Mouse (Mus musculus) intestine, embryonic 15.5 days (tissue): ENCODE measurements around the gene Arhgef39. TPM values are rescaled to one million over a fixed set of nuclear protein-coding genes. Genes with fewer than 3 reads are reported as not detected.

Experiments used
- ATAC-seq: fragments of 200-750 bp; cut with Nextera tagmentation; 2 replicates; pipeline ENCODE4 v1.8.0; 2017; ENCODE audit warnings: moderate TSS enrichment, moderate library complexity
- H3K27ac ChIP-seq: fragments of 300-500 bp; sonication (generic); 2 replicates; pipeline ENCODE4 v1.5.1; 2015; ENCODE audit warnings: mild to moderate bottlenecking, inconsistent platforms
- H3K27me3 ChIP-seq: fragments of 300-500 bp; sonication (generic); replicated peaks from 2 replicates; pipeline ENCODE4 v1.6.1; 2015; ENCODE audit warnings: inconsistent platforms
- H3K36me3 ChIP-seq: fragments of 300-500 bp; sonication (generic); 2 replicates; pipeline ENCODE4 v1.6.1; 2015; ENCODE audit warnings: inconsistent platforms
- H3K4me1 ChIP-seq: fragments of 300-500 bp; sonication (generic); replicated peaks from 2 replicates; pipeline ENCODE4 v1.6.1; 2015; ENCODE audit warnings: inconsistent platforms
- H3K4me2 ChIP-seq: fragments of 300-500 bp; sonication (generic); replicated peaks from 2 replicates; pipeline ENCODE4 v1.6.1; 2015; ENCODE audit warnings: mild to moderate bottlenecking, inconsistent platforms
- H3K4me3 ChIP-seq: fragments of 300-500 bp; sonication (generic); replicated peaks from 2 replicates; pipeline ENCODE4 v1.5.1; 2015; ENCODE audit warnings: inconsistent platforms
- H3K9ac ChIP-seq: fragments of 300-500 bp; sonication (generic); 2 replicates; pipeline ENCODE4 v1.6.1; 2015; ENCODE audit warnings: inconsistent platforms
- H3K9me3 ChIP-seq: fragments of 300-500 bp; sonication (generic); 2 replicates; pipeline ENCODE4 v1.6.1; 2016; ENCODE audit warnings: inconsistent platforms
- WGBS: fragments of 180-500 bp; shearing (Covaris S2); methylation state at CpG from one replicate; pipeline ENCODE4 v1.1.7; 2015; 5-methylcytosine and 5-hydroxymethylcytosine counted together
- polyA plus RNA-seq: library from polyadenylated mRNA; unstranded; fragments of >200 nt; fragmentation: Nextera tagmentation; extraction: Ambion mirVana; gene quantifications from 2 replicates; pipeline ENCODE4 v1.2.1, GENCODE M21; 2015

Arhgef39 gene
- polyA plus RNA-seq, 1 experiment from 2014 or later = 45.2 TPM

DNA sequence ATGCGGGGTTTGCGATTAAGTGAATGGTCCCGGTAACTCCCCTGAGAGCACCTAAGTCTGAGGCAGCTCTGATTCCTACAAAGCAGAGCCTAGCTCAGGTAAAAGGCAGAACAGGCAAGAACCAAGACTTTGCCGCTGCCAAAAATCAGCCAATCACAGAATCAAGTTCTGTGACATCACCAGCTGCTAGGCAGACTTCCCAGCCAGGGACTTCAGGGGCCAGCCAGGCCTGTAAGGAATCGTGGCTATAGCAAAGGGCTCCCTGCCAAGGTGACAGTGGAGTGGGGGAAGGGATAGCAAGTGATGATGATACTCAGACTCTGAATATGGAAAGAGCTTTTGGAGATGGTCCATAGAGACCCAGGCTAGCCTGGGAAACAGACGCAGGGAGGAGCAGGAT, 20.5 kb upstream of the Arhgef39 start:
- H3K36me3 ChIP-seq = peaks cover 8% of the 10 kb centered on the region
- peaks cover 5% of the 10 kb centered on the region for H3K27me3 ChIP-seq
- peaks cover 31% of the 10 kb centered on the region for H3K4me1 ChIP-seq
- H3K9ac ChIP-seq = 0 out of 2 replicates have a peak overlapping the region, but pooled peaks have one; percentile 1
- 13% methylated on average over 6 of the region's 6 CpGs for WGBS
- peak overlapping the region; percentile 83 for H3K4me2 ChIP-seq
- ATAC-seq = peak; percentile 21; the same call in 1 of the 2 replicates
- H3K9me3 ChIP-seq = no peaks in the 10 kb centered on the region
- peak overlapping the region; percentile 7; the same call in 1 of the 2 replicates for H3K4me3 ChIP-seq
- H3K27ac ChIP-seq = no peak overlapping the region

- peak overlapping the region; percentile 83 for H3K4me2 ChIP-seq
- no peak overlapping the region for H3K27ac ChIP-seq
- peaks cover 5% of the 10 kb centered on the region for H3K27me3 ChIP-seq
- H3K9ac ChIP-seq = peak overlapping the region; percentile 1; the same call in 1 of the 2 replicates
- H3K9me3 ChIP-seq = no peaks in the 10 kb centered on the region
- no peak for ATAC-seq
- peaks cover 31% of the 10 kb centered on the region for H3K4me1 ChIP-seq
- H3K36me3 ChIP-seq = peaks cover 8% of the 10 kb centered on the region
- WGBS = 37% methylated on average over 10 of the region's 10 CpGs
- peak overlapping the region; percentile 7; the same call in 1 of the 2 replicates for H3K4me3 ChIP-seq
Measured at GRCm38 (mm10) chr4:43519551-43519950, 20.1 kb upstream of the Arhgef39 start.

- H3K4me3 ChIP-seq = no peak overlapping the region
- 59% methylated on average over 11 of the region's 11 CpGs for WGBS
- peaks cover 8% of the 10 kb centered on the region for H3K36me3 ChIP-seq
- H3K27ac ChIP-seq = no peak overlapping the region
- peaks cover 12% of the 10 kb centered on the region for H3K4me1 ChIP-seq
- no peak overlapping the region for H3K9ac ChIP-seq
- peaks cover 5% of the 10 kb centered on the region; the same call in 1 of the 2 replicates for H3K27me3 ChIP-seq
- H3K4me2 ChIP-seq = no peak overlapping the region
- no peaks in the 10 kb centered on the region for H3K9me3 ChIP-seq
- ATAC-seq = peak; percentile 48
Measured at GRCm38 (mm10) chr4:43515764-43516708, 16.5 kb upstream of the Arhgef39 start.

DNA sequence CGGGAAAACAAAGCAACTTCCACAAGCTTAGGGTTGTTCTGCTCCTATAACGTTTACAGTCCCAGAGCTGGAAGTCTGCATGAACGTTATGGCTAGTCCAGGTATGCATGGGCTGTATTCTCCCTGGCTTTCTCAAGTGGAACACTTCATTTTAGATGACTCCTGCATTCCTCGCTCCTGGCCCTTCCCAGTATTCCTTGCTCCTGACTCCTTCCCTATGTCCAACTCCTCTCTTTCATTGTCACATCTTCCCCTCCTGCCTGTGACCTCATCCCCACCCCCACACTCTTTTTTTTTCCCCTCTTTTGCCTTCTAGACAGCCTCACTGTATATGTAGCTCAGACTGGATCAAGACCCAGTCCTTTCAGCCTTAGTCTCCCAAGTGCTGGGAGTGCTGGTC, 14.3 kb upstream of the Arhgef39 start:
- no peak overlapping the region for H3K4me2 ChIP-seq
- H3K9ac ChIP-seq = no peak overlapping the region
- H3K4me3 ChIP-seq = no peak overlapping the region
- H3K36me3 ChIP-seq = peaks cover 4% of the 10 kb centered on the region
- ATAC-seq = no peak
- H3K4me1 ChIP-seq = peaks cover 7% of the 10 kb centered on the region
- WGBS = 70% methylated on average over 4 of the region's 4 CpGs
- H3K9me3 ChIP-seq = no peaks in the 10 kb centered on the region
- no peak overlapping the region for H3K27ac ChIP-seq
- H3K27me3 ChIP-seq = no peaks in the 10 kb centered on the region

DNA sequence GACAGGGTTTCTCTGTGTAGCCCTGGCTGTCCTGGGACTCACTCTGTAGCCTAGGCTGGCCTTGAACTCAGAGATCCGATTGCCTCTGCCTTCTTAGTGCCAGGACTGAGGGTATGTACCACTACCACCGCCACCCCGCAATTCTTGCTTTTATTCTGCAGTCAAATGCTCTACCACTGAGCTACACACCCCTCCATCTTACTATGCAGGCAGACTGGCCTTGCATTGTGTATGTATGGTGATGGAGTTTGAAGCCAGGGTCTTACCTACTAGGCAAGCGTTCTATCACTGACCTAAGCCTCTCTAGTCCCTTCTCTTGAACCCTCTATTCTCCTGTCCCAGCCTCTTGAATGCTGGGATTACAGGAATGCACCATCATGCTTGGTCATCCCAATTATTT, 13.8 kb upstream of the Arhgef39 start:
- H3K27me3 ChIP-seq = no peaks in the 10 kb centered on the region
- WGBS = 80% methylated on average over 4 of the region's 4 CpGs
- H3K36me3 ChIP-seq = peaks cover 4% of the 10 kb centered on the region
- H3K9ac ChIP-seq = no peak overlapping the region
- no peak overlapping the region for H3K4me2 ChIP-seq
- no peak overlapping the region for H3K4me3 ChIP-seq
- H3K4me1 ChIP-seq = peaks cover 11% of the 10 kb centered on the region
- H3K9me3 ChIP-seq = no peaks in the 10 kb centered on the region
- ATAC-seq = no peak
- H3K27ac ChIP-seq = no peak overlapping the region

DNA sequence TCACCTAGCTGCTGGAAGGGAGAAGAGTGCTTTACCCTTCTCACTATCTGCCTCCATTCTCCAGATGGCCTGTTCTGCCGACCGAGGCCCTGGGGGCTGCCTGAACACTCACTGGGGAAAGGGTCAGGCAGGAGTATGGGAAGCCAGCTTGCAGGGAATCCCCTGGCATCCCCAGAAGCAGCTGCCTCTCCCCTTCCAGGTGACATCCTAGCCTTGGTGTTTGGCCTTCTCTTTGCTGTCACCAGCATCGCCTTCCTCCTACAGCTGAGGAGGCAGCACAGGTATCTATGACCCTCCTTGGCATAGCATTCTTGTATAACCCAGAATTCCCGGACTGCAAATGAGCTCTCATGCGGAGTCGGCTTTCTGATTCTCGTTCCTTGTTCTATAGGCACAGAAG, 13.2 kb upstream of the Arhgef39 start:
- Histone ChIP-seq H3K4me2 (no peak overlapping the region), H3K9ac (no peak overlapping the region), H3K36me3 (no peaks in the 10 kb centered on the region), H3K4me1 (peaks cover 17% of the 10 kb centered on the region), H3K9me3 (no peaks in the 10 kb centered on the region), H3K4me3 (no peak overlapping the region), H3K27ac (no peak overlapping the region; the same call in 1 of the 2 replicates), H3K27me3 (no peaks in the 10 kb centered on the region)
- 70% methylated on average over 7 of the region's 7 CpGs for WGBS
- no peak for ATAC-seq

DNA sequence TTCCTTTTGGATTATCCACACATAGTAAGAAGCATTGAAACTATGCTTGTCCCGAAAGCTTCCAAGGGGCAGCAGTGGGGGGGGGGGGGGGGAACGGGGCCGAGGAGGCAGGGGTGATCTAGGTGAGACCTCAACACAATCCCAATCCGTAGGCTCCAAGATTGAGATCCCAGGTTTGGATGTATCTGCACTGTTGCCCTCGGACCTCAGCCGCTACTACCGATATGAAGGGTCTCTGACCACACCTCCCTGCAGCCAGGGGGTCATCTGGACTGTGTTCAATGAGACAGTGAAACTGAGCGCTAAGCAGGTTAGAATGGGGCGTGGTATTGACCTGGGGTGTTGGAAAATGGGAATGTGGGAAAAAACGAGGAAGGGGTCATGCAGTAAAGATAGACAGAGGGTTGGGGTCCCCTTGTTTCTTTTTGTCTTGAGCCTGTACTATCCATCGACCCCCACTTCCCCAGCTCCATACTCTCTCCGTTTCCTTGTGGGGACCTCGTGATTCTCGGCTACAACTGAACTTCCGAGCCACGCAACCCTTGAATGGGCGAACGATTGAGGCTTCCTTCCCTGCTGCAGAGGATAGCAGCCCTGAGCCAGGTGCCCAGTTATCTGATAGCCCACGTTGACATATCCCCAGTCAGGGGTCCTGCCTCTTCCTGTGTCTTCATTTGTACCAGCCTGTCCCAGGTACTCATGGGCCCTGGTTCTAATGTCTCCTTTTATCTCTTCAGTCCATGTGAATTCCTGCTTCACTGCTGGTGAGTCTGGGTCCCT, 12.4 kb upstream of the Arhgef39 start:
- Histone ChIP-seq H3K27ac (no peak overlapping the region), H3K4me1 (peaks cover 20% of the 10 kb centered on the region), H3K4me2 (no peak overlapping the region), H3K9me3 (no peaks in the 10 kb centered on the region), H3K4me3 (no peak overlapping the region), H3K36me3 (no peaks in the 10 kb centered on the region), H3K27me3 (no peaks in the 10 kb centered on the region), H3K9ac (no peak overlapping the region)
- 65% methylated on average over 19 of the region's 19 CpGs for WGBS
- no peak for ATAC-seq

DNA sequence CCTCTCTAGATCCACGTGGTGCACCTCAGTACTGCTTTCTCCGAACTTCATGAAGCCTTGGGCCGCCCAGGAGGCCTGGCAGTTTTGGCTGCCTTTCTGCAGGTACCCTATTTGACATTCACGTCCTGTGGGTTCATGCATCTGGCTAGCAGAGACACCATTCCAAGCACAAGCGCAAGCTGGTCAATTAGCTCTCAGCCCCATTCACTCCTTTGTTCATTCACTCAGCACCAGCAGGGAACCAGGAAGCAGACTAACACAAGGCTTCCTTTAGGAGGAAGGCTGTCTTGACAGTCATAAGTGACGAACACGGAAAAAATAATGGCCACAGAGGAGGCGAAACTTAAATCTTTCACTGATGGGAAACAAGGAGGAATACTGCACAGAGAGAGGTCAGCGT, 9.6 kb upstream of the Arhgef39 start:
- H3K27ac ChIP-seq = peak overlapping the region; percentile 41
- H3K27me3 ChIP-seq = no peaks in the 10 kb centered on the region
- 45% methylated on average over 9 of the region's 9 CpGs for WGBS
- no peaks in the 10 kb centered on the region for H3K9me3 ChIP-seq
- ATAC-seq = peak; percentile 9; the same call in 1 of the 2 replicates
- peak overlapping the region; percentile 53; the same call in 1 of the 2 replicates for H3K4me3 ChIP-seq
- H3K4me2 ChIP-seq = peak overlapping the region; percentile 87
- peak overlapping the region; percentile 58; the same call in 1 of the 2 replicates for H3K9ac ChIP-seq
- H3K36me3 ChIP-seq = no peaks in the 10 kb centered on the region
- peaks cover 25% of the 10 kb centered on the region for H3K4me1 ChIP-seq

DNA sequence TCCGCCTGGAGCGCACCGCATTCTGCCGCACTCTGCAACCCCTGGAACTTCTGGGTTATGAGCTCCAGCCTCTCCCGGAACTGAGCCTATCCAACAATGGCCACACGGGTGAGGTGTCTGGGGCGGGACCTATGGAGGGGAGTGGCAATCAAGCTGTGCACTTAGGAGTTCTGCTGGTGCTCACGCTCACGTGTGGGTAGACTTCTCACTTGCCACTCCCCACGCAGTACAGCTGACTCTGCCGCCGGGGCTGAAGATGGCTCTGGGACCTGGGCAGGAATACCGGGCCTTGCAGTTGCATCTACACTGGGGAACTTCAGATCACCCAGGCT, 9.1 kb upstream of the Arhgef39 start:
- H3K27me3 ChIP-seq = no peaks in the 10 kb centered on the region
- no peaks in the 10 kb centered on the region for H3K36me3 ChIP-seq
- peak overlapping the region; percentile 58 for H3K9ac ChIP-seq
- no peaks in the 10 kb centered on the region for H3K9me3 ChIP-seq
- peak; percentile 82 for ATAC-seq
- peaks cover 25% of the 10 kb centered on the region for H3K4me1 ChIP-seq
- H3K4me3 ChIP-seq = peak overlapping the region; percentile 53
- H3K27ac ChIP-seq = peak overlapping the region; percentile 41
- WGBS = 3% methylated on average over 13 of the region's 13 CpGs
- H3K4me2 ChIP-seq = peak overlapping the region; percentile 87

DNA sequence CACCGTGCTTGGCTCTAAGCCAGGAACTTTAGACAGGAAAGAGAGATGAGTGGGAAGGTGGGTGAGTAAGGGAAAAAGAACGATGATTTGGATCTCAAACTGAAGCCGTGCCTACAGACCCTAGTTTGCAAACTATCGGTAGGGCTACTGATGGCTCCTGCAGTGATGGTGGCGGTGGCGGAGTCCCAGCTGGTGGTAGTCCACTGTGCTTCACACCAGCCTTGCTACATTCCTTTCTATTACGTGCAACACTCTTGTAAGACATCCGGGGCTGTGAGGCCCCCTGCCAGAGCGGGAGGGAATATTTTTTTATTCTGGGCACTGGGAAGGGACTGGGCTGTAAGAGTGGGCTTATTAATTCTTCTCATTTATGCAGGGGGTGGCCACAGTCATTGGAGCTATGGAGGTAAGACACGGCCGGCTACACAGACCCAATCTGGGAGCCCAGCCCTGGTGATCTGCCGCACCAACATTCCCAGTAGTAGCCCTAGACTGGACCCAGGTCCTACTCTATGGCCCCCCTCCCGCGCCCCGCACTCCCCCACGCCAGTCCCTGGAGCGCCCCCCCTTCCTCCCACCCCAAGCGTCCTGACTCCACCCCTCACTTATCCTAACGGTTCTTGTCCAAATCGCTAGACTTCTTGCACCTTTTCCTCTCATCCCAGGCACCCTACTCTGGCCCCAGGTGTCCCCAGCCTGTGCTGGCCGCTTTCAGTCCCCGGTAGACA, 8.6 kb upstream of the Arhgef39 start:
- peak; percentile 37 for ATAC-seq
- 6% methylated on average over 22 of the region's 22 CpGs for WGBS
- peak overlapping the region; percentile 53 for H3K4me3 ChIP-seq
- no peaks in the 10 kb centered on the region for H3K27me3 ChIP-seq
- peak overlapping the region; percentile 41 for H3K27ac ChIP-seq
- no peaks in the 10 kb centered on the region for H3K9me3 ChIP-seq
- peak overlapping the region; percentile 58 for H3K9ac ChIP-seq
- peaks cover 30% of the 10 kb centered on the region for H3K4me1 ChIP-seq
- H3K4me2 ChIP-seq = peak overlapping the region; percentile 87
- H3K36me3 ChIP-seq = no peaks in the 10 kb centered on the region

DNA sequence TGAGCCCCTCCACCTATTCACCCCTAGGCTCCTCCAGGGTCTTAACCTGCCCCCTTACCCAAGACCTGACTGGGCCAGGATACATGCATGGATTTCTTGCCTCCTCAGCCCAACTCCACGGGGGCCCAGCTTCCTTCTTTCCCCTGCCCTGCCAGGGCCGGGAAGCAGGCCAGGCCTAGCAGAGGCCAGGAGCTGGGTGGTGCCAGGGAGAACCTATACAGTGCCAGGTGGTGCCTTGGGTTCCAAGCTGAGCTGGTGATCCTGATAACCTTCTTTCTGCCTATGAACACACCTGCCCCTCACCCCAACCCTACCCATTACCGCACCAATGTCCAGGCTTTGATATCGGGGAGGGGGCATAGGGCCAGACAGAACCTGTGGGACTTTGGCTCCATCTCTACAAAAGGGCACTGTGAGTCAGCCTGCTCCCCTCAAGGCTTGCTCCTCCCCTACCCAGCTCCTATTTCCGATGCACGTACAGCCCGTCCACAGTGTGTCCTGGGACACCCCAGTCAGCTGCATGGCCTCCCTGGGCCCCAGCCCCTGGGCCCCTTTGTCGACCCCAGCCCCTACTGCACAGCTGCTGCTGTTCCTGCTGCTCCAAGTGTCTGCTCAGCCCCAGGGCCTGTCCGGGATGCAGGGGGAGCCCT, 7.2 kb upstream of the Arhgef39 start, which contains the start of gene Car9:
Gene Car9 (plus strand): TSS at position 431 of the 650 bp plus-strand sequence.
- Histone ChIP-seq H3K27me3 (no peaks in the 10 kb centered on the region), H3K9me3 (no peaks in the 10 kb centered on the region), H3K4me1 (peaks cover 32% of the 10 kb centered on the region), H3K9ac (peak within 1 kb of the TSS; percentile 58), H3K36me3 (no peaks in the 10 kb centered on the region), H3K27ac (peak within 1 kb of the TSS; percentile 41), H3K4me3 (peak within 1 kb of the TSS; percentile 53), H3K4me2 (peak within 1 kb of the TSS; percentile 87)
- WGBS = 52% methylated on average over 9 of the region's 9 CpGs
- peak; percentile 16; the same call in 1 of the 2 replicates for ATAC-seq
